Mouse (Mus musculus): Measurements from ENCODE around the gene Ifngr1. TPM values are rescaled to one million over a fixed set of nuclear protein-coding genes. Genes with fewer than 3 reads are reported as not detected.
"Not testable (repeated sequence)": the region's sequence is repeated elsewhere in the genome, so short reads cannot be mapped to it uniquely, and the experiment has no call there.

Gene Ifngr1
- polyA plus RNA-seq, 1 experiment = 22.7 TPM

DNA sequence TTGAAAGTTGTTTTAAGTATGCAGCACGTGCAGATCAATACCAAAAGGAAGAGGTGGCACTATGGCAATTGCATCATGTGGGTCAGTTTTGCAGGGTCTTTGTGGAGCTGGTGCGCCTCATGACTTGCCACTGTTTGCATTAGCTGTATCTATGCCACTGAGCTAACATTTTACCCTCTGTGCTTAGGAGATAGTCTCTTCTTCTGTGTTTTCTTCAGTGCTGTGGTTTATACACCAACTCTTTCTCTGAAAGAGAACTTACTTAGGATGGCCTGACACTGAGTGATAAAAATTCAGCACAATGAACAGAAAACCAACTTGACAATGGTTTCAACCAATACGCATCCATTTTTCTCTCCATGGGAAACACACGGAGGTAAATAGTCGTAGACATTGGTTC is 5.9 kb upstream of the Ifngr1 start:
- DNase-seq (ENCODE audit: extremely low spot score in 1 of 2, low spot score in 1 of 2) = no peak

- DNase-seq (ENCODE audit: extremely low spot score in 1 of 2, low spot score in 1 of 2) = no peak
These were observed 4.5 kb upstream of the Ifngr1 start for GRCm38 (mm10) chr10:19587281-19587680.

- no peak for DNase-seq (ENCODE audit: extremely low spot score in 1 of 2, low spot score in 1 of 2)
These were observed 2.1 kb upstream of the Ifngr1 start for GRCm38 (mm10) chr10:19589626-19590025.

GRCm38 (mm10) chr10:19591286-19591640 is 486 bp upstream of the Ifngr1 start:
- DNase-seq (ENCODE audit: extremely low spot score in 1 of 2, low spot score in 1 of 2) = no peak

DNA sequence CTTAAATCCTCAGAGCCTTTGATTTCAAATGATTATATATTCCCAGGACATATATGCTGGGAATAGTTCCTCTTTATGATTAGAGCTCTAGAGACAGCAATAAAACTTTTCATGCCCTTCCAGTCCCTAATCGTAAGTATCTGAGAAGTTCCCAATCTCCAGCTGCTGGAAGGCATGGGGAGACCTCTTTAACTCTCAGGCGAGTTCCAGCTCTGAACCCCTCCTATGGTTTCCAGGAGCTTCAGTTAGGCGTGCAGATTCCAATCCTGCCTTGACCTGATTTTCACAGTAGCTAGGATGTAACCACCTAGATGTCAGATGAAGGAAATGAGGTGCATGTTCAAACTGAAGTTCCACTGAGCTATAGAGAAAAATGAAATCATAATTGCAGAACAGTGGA is 807 bp downstream of the Ifngr1 start:
- no peak for DNase-seq (ENCODE audit: extremely low spot score in 1 of 2, low spot score in 1 of 2)

- DNase-seq (ENCODE audit: extremely low spot score in 1 of 2, low spot score in 1 of 2) = no peak
These were observed 1.5 kb downstream of the Ifngr1 start for GRCm38 (mm10) chr10:19593296-19593695.

DNA sequence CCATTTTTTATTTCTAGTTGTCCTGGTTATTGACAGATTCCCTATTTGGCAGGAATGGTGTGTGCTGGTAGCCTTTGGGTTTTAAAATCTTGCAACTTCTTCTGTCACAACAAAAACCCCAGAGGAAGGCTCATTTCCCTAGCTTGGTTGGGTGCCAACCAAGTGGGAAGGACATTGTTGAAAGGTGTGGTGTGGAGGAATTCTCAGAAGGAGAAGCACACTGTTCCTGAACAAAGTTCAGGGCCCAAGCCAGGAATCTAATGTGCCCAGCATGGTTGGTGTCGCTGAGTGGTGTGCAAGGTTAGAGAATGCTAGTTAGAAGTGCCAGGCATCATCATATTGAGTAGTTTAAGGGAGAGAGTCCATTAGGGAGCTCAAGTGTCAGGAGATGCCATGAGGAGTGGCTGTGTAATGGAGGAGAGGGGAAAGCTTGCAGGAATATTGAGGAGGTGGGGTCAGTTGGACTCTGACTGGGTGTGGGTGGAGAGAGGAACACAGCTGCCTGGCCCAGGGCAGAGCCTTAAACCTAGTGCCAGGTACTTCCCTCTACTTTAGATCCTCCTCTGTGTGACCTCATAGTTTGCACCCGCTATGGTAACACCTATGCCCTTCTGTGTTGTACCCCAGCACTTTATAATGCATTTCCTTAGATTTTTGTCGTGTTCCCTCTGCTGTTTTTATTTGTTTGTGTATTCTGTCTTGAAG is 2.6 kb downstream of the Ifngr1 start:
- no peak for DNase-seq (ENCODE audit: extremely low spot score in 1 of 2, low spot score in 1 of 2)

GRCm38 (mm10) chr10:19596866-19597265 is 5.1 kb downstream of the Ifngr1 start:
- DNase-seq (ENCODE audit: extremely low spot score in 1 of 2, low spot score in 1 of 2) = no peak

DNA sequence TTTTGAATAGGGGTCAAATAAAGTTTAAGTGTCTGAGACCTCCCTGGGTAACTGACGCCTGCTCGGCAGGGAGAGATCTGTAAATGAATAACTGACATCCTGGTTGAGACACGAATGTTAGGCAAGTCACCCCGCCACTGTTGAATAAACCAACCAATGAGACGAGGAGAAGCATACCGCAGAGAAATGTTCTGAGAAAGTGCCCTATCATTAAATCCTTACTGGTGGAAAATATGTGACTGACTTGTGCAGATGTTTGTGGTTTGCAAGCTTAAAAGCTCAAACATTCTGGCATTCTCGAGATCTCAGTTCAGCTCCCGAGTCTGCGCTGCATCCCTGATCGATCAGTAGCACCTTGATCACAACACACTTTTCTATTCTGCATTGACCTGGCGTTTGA is 6.3 kb downstream of the Ifngr1 start:
- no peak for DNase-seq (ENCODE audit: extremely low spot score in 1 of 2, low spot score in 1 of 2)

DNA sequence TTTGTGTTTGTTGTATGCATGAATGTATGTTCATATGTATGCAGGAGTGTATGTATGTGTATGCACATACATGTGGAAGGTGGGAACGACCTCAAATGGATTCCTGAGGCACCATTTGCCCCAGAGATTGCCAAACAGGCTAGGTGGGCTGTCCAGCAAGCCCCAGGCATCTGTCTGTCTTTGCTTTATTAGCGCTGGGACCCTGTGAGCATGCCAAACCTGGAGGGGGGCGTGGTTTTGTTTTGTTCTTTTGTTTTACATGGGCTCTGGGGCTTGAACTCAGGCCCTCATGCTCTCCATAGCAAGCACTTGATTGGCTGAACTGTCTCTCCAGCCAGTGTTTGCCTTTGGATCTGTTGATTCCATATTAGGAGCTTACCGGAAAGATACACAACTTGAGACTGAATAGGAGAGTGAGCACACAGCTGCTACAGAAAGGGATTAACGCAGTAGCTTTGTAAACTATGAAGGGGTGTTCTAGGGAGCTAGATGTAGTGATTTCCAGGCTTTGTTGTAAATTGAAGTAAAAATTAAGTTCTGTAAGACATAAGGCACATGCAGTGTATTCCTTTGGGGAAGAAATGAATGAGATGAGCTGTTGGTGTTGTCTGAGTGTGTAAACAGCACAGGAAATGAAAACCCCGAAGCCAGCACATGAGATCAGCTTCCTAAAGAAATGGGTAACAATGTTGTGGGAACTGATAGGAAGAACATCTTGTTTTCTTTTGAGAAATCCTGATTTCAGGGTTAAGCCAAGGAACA is 7.8 kb downstream of the Ifngr1 start:
- DNase-seq (ENCODE audit: extremely low spot score in 1 of 2, low spot score in 1 of 2) = no peak

DNA sequence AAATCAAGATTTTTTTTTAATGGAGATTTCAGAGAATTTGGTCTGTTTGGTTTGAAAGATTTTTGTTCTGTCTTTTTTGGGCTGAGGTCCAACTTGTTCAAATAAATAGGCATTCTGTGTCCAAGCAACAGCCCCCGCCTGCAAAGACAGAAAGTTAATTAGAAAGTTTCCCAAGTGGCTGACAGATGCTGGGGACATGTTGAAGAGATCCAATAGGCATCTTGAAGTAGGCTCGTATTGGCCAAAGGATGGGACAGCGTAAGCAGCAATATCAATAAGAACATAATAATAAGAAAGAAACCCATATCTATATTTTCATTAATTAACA is 8.3 kb downstream of the Ifngr1 start:
- DNase-seq (ENCODE audit: extremely low spot score in 1 of 2, low spot score in 1 of 2) = no peak

GRCm38 (mm10) chr10:19601502-19601901 is 9.8 kb downstream of the Ifngr1 start:
- not testable (repeated sequence) for DNase-seq (ENCODE audit: extremely low spot score in 1 of 2, low spot score in 1 of 2)

DNA sequence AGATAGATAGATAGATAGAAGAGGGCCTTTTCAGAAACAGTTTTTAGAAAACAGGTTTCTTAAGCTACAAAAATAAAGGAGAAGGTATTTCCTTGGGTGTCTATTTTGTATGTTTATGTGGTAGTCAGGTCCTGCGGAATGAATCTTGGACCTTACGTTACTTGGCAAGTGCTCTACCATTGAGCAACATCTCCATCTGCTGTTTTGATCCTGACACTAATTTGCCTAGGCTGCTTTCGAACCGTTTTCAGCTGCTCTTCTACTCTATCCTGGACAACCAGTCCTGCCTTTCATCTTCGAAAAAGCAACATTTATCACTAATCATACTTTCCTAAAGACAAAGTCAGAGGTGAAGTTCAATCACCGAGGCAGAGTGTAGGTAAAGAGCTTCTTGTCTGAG is 11.5 kb downstream of the Ifngr1 start:
- no peak for DNase-seq (ENCODE audit: extremely low spot score in 1 of 2, low spot score in 1 of 2)

DNA sequence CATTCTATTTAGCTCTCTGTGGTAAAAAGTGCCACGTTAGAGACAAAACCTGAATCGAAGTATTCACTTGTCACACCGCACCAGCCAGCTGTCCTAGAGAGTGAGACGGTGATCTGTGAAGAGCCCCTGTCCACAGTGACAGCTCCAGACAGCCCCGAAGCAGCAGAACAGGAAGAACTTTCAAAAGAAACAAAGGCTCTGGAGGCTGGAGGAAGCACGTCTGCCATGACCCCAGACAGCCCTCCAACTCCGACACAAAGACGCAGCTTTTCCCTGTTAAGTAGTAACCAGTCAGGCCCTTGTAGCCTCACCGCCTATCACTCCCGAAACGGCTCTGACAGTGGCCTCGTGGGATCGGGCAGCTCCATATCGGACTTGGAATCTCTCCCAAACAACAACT is 17.4 kb downstream of the Ifngr1 start:
- DNase-seq (ENCODE audit: extremely low spot score in 1 of 2, low spot score in 1 of 2) = no peak

GRCm38 (mm10) chr10:19611616-19612015 is 19.9 kb downstream of the Ifngr1 start:
- DNase-seq (ENCODE audit: extremely low spot score in 1 of 2, low spot score in 1 of 2) = no peak

GRCm38 (mm10) chr10:19613111-19613753 is 21.5 kb downstream of the Ifngr1 start:
- DNase-seq (ENCODE audit: extremely low spot score in 1 of 2, low spot score in 1 of 2) = no peak

- DNase-seq (ENCODE audit: extremely low spot score in 1 of 2, low spot score in 1 of 2) = no peak
These were observed 28.0 kb downstream of the Ifngr1 start for GRCm38 (mm10) chr10:19619736-19620135.

DNA sequence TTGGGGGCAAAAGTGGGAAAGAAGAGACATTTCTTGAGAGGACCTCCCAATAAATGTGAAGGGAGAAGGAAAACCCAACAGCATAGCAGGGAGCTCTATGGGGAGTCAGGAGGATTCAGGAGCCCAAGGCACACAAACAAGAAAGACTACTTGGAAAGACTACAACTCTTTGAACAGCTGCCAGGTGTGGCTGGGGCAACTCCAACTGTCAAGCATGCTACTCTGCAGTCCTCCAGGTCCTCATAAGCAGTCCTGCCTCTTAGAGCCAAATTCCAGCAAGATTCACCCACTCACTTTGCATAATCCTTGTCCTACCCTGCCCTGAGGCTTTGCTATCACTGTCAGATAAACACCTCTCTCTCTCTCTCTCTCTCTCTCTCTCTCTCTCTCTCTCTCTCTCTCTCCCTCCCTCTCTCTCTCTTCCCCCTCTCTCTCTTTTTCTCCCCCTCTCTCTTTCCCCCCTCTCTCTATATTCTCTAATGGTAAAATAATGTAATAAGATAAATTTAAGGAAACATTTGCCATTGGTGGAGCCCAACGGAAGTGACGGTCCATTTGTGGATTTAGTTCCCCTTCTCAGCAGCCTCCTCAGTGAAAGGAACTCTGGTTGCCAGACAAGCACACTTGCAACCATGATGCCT is 29.8 kb downstream of the Ifngr1 start, which contains the start of gene Il22ra2:
TSS of gene Il22ra2 (plus strand) at position 591 of the 641 bp plus-strand sequence.
- no peak for DNase-seq (ENCODE audit: extremely low spot score in 1 of 2, low spot score in 1 of 2)

- DNase-seq (ENCODE audit: extremely low spot score in 1 of 2, low spot score in 1 of 2) = no peak
These were observed 32.9 kb downstream of the Ifngr1 start for GRCm38 (mm10) chr10:19624617-19625016.

GRCm38 (mm10) chr10:19627342-19627741 is 35.6 kb downstream of the Ifngr1 start:
- DNase-seq (ENCODE audit: extremely low spot score in 1 of 2, low spot score in 1 of 2) = no peak

DNA sequence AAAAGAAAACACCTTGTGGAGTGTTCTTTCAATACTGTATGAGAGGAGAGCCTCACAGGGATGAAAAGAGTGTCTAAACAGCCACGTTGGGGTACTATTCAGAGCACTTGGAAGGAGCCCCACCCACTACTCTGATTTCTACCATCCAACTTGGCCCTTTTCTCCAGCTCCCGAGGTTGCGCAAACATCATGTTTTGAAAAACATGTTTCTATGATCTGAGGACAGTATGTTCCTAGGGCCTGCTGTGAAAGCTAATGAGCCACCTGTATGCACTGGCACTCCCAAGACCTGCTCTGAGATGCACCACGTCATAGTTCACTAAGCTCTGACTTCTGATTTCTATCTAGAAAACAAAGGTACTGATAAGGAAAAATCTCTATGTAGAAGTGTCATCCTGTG is 36.0 kb downstream of the Ifngr1 start:
- DNase-seq (ENCODE audit: extremely low spot score in 1 of 2, low spot score in 1 of 2) = no peak
